Mouse (Mus musculus): Measurements from ENCODE around the gene Nanog.

- TF ChIP-seq CTCF (IDR thresholded peaks at IDR 0.05; ENCODE audit: control insufficient read depth, insufficient read depth, insufficient read length) (no peak), MAX (IDR thresholded peaks at IDR 0.05) (no peak), USF1 (IDR thresholded peaks at IDR 0.05; ENCODE audit: low read depth) (no peak), MYOD1 (IDR thresholded peaks at IDR 0.05; ENCODE audit: control insufficient read depth, insufficient read length, low read depth) (no peak)
These were observed 34.4 kb downstream of the Nanog start for GRCm38 (mm10) chr6:122741460-122742227.

All from C2C12 (cell line).